Mouse (Mus musculus) right cerebral cortex, postnatal 14 days (tissue): Measurements from ENCODE around the gene Tenm2.

Experiments used
- DNase-seq: peaks from one replicate; pipeline ENCODE4 v3.0.0; 2022

Tenm2 gene

GRCm38 (mm10) chr11:37235914-37236600 lies at the start of gene Tenm2:
Tenm2 (minus strand) TSS chr11:37235964.
- peak; percentile 68 for DNase-seq

GRCm38 (mm10) chr11:37285186-37285585 lies 49.4 kb upstream of the Tenm2 start:
- no peak for DNase-seq

GRCm38 (mm10) chr11:37248796-37249195 lies 13.0 kb upstream of the Tenm2 start:
- no peak for DNase-seq

DNA sequence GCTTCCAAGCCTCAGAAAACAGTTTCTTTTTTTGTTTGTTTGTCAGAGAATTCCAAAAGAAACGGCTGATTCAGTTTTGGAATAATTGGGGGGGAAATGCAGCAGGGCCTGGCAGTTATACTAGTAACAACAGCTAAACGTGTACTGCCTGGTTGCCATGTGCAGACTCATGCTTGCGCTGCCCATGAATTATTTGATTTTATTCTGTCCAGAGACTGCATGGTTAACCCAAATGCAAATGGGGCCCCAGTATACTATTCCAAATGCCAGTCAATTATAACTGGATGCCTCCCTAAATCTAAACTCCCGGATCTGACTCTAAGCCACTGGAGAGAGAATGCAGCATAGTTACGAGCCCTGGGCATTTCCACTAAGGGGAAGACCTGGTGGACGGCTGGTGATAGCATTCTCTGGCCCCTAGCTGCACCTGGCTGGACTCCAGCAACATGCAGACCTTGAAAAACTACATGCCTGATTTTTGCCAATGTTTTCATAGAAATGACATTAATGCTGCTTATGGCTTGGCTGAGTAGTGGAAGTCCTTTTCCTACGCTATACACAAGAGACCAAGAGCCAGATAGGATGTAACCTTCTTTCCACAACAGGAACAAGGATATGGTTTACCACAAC lies 1.4 kb upstream of the Tenm2 start:
- DNase-seq, result peak; percentile 18

GRCm38 (mm10) chr11:37236601-37237083 lies 878 bp upstream of the Tenm2 start:
- DNase-seq, result peak; percentile 56

DNA sequence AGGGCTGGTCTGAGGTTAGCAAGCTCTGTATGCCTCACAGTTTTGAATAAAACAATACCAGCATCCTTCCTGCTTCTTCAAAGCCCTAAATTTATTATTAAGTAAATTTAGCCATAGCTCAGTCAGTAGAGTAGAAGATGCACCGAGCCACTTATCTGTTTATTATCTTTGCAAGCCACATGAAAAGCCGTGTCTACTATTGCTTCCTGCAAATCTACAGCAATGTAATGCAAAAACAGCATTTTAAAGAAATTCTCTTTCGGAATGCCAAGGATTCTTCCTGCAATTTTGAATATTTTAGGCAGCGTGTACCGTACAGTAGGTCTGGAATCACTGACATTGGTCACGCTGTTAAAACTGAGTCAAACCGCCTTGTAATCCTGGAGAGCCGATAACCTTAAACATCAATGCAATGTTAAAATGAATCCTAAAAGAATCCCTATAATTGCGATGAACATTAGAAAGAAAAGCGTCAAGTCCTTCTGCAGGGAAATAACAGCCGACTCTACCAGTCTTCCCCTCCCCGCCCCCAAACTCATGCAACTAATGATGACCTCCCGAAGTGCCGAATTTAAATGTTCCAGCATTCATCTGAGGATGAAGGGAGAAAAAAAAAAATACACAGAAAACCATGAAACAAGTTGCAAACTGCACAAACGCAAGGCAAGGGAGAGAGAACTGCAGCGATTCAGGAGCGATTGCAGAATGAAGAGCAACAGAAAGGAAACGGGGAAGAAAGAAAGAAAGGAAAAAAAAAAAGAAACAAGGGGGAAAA lies 556 bp downstream of the Tenm2 start:
- DNase-seq, result no peak

DNA sequence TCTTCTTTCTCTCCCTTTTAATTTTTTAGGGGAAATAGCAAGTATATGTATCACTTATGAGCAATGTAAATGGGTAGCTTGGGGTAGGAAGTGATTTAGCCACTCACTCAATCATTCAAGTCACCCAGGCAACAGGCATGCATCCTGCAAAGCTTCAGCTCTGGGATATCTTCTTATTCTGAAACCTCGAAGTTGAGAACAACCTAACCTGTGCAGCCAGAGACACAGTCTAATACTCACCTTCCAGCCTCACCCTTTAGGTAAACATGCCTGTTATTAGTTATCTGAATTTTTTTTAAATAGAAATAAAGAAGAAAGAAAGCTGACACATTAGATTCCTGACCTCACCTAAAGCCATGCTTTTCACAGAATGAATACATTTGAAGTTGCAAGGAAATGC lies 8.4 kb downstream of the Tenm2 start:
- no peak for DNase-seq

DNA sequence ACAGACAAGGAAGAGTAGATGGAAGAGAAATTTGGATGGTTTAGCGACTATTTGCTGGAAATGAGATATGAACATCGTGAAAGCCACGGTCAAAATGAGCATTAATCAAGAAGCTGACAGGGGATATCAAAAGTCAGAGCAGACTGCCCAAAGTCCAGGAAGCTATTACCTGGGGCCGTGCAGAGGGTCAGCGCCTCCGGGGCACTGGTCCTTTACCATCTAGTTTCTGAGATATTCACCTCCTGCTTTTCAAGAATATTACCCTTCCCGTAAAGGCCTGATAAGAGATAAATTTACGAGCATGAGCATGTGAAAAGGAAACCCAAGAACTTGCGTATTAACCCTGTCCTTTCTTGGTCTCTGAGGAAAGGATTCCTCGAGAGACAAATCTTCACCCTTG lies 8.8 kb downstream of the Tenm2 start:
- no peak for DNase-seq

DNA sequence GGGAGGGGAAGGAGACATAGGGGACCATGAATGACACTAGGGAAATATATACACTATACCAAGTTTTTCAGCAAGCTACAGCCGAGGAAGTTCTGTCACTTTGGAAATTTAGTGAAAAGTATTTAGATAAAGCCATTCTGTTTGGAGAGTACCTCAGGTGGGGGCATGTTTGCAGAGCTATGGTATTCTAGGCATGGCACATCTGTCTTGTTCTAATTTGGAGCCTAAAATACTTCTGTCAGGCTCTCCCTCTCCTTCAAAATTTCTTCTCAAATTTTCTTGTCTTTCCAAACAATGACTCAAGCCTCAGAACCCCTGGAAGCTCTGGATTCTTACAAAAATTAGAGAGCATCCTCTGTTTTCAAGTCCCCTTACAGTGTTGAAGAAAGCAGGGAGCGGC lies 13.0 kb downstream of the Tenm2 start:
- DNase-seq, result no peak

DNA sequence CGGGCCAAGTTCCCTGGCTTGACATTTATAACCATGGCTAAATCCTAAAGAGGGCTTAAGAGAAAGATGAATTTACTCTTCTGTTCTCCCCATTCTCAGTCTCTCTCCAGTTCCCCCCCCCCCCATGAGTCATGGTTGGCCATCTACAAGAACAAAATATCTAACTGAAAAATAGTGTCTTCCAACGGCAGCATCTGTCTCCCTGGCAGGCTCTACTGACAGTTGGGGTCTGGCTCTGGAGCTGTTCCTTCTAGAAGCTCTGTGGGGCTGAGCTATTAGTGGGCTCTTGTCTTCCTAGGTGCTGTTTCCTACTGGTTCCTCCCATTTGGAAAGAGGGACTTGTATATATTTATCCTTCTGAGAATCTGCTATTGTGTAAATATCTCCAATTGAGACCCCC lies 13.7 kb downstream of the Tenm2 start:
- peak; percentile 16 for DNase-seq

DNA sequence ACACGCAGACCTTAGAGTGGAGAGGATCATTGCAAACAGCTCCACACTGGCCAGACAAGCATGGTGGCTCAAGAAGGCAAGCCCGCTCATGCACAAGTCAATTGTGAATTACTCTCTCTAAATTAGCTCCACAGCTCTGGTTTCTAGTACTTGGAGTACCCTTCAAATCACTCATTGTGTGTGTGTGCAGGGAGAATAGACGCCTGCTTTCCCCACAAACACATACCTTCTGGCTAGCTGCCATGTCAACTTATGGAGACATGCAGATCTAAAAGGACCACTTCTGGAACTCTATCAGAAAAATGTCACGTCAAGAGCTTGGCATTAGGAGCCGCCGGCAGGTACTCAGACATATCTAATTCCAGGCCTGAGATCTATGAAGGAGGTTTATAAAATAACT lies 14.8 kb downstream of the Tenm2 start:
- no peak for DNase-seq

DNA sequence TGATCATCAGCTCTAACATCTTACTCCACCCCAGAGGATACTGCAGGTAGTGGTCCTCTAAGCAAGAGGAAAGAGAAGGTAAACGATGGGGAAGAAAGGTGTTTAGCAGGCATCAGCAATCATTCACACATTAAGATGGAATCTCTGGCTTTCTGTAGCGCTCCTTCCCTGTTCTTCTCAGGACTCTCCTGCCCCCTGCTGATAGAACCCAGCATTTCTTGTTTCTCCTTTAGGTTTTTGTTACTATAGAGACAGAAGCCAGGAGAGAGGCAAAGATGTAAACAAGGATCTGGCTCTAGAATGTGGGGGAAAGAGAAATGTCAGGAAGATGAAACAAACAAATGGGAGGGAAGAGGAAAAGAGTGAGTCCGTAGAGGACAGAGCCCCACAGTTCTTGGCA lies 49.6 kb downstream of the Tenm2 start:
- DNase-seq, result peak; percentile 66

- DNase-seq, result no peak
Measured at GRCm38 (mm10) chr11:37177426-37177825, 58.3 kb downstream of the Tenm2 start.

DNA sequence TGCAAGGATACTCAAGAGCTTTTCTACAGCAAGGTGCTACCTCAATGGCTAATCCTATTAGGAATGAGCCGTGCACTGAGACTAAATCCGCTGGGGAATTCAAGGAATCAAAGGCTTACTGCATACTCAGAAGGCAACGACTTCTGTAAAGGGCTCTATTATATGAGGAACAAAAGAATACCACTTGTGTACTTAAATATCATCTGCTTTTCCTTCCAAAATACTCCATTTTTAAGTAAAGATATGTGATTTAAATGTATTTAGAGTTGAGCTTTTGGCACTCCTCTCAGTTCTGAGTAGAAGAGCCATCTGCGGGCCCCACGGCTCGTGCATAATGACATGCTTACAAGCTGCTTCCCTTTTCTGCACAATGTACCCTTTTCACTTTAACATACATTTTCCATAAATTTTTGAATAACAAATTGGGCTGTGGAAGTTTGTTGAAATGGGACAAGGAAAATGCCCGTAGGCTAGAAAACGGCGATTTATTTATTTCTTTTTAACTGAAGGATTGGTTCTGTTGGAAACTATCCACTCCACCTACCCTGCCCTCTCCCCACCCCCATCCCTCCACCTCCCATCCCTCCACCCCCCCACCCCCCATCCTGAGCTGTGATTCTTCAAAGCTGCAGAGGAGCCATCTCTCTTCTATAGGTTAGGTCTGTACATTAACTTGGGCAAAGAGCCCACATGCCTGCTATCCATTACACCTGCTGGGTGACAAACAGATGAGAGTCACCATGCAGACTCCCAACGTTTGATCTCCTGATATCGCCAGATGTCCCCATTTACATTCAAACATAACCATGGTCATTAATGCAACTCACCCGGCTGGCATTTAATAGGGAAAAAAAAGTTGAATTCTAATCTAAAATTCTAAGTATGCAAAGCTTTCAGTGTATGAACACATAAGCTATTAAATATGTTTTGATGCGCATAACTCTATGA lies 81.6 kb downstream of the Tenm2 start:
- DNase-seq, result peak; percentile 47

DNA sequence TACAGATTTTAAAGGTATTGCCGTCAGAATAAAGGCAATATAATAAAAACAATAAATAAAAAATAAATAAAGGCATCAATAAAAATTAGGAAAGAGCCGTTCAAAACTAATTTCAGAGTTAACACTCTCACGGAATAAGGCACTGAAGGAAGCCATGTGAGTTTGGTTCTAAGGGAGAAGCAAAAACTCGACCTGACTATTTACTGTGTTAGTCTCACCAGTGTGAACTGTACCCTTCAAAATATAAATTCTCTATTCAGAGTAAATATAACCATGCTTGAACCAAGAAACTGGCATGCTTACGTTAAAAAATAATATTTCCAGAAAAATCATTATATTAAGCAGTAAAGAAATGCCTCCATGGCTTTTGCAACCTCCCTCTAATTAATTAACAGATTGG lies 82.4 kb downstream of the Tenm2 start:
- DNase-seq, result no peak

GRCm38 (mm10) chr11:37150011-37150410 lies 85.8 kb downstream of the Tenm2 start:
- no peak for DNase-seq

- DNase-seq, result no peak
Measured at GRCm38 (mm10) chr11:37143996-37144395, 91.8 kb downstream of the Tenm2 start.

DNA sequence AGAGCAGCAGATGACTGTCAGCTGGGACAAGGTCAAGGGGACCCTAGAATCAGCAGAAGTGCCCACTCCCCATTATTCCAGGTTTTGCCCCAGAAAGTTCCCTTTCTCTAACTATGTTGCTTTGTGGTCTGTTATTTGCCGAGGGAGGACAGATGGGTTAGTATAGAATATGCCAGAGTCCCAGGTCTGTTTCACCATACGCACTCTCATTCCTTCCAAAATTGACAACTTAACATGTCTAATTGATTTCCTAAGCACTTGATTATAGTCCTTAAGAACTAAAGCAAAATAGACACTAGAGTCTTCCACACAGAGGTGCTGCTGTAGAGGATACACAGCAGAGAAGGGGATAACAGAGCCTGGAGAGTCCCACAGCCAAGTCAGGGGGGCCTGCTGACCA lies 92.3 kb downstream of the Tenm2 start:
- no peak for DNase-seq

GRCm38 (mm10) chr11:37128893-37129292 lies 106.9 kb downstream of the Tenm2 start:
- DNase-seq, result no peak

GRCm38 (mm10) chr11:37118058-37118457 lies 117.7 kb downstream of the Tenm2 start:
- DNase-seq, result no peak

- DNase-seq, result no peak
Measured at GRCm38 (mm10) chr11:37115188-37115587, 120.6 kb downstream of the Tenm2 start.

DNA sequence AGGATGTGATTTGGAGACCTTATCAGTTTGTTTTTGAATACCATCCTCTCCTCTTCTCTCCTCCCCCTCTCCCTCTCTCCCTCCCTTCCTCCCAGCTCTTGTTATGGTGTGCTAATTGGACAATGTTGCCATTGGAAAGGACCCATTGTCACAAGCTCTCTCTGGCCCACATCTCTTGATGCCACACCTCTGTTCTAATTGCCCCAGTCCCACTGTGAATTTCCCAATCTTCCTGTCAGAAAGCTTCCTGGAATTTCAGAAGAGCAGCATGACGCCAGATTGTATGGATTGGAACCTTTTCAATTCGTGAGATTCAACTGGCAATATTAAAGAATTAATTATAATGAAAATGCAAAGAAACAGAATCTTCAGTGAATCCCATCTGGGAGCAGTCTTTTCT lies 128.7 kb downstream of the Tenm2 start:
- no peak for DNase-seq

GRCm38 (mm10) chr11:37079403-37079802 lies 156.4 kb downstream of the Tenm2 start:
- no peak for DNase-seq
